Mouse (Mus musculus) right cerebral cortex, postnatal 10 days (tissue): ENCODE measurements around the gene Cdyl2.

Experiments used
- DNase-seq, 2 experiments: peaks; one replicate each; pipeline ENCODE4 v3.0.0; 2021; ENCODE audit warnings: low spot score in 2 of 2

Gene Cdyl2

DNA sequence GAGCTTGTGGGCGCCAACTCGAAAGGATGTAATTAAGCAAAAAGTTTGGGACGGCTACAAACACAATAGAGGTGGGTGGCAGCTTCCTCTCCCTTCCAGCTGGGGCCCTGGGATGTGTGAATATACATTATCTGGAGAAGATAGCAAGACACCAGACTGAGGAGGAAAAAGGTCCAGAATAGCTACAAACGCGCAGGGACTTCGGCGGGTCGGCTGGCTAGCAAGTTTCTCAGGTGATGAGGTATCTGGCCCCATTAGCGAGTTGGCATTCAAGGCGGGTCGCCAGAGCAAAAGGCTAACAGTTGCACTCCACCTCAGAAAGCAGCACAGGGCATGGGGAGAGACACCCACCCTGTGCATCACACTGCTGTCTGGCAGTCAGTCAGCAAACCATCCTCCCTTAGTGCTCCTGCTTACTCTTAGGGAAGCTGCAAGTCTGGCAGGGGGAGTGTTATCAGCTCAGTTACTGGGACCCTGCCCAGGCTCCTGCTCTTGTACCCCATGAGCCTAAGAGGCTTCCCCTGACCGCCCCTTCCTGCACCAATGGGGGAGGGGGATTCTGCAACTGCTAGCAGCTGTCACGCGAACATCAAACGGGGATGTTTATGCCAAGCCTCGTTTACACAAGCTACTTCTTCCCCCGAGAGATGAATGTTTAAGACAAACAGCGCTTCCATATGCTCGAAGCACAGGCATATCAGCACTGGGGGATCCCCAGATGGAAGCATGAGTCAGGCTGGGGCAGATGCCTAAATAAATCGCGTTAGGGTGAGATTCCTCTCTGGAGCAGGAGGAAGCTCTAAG is 111.4 kb downstream of the Cdyl2 start:
- DNase-seq: peak; percentile 49 to 68

DNA sequence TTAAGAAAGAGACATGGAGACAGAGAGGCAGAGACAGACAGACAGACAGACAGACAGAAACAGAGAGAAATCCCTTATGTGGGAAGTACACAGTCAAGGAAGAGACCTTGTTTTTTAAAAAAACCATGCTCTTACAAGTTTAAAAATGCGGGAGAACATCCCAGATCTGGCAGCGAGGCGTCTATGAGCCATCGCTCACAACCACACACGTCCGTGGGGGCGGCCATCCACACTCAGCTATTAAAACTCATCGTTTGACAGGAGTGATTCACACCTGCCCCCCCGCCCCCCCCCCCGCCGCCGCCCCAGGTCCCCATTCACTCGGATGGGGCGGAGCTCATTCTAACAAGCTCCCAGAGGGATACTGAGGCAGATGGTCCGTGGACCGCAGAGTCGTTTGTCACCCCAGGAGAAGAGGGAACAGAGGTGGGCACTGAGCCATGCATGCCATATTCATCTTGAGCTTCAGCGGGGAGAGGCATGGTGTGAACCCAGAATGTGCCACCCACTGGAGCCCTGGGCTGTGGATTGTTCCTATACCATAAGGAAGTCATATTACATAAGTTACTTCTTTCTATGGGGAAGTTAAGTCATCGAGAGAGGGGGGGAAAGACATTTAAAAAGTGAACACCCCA is 113.0 kb downstream of the Cdyl2 start:
- DNase-seq: peak; percentile 57 to 62

DNA sequence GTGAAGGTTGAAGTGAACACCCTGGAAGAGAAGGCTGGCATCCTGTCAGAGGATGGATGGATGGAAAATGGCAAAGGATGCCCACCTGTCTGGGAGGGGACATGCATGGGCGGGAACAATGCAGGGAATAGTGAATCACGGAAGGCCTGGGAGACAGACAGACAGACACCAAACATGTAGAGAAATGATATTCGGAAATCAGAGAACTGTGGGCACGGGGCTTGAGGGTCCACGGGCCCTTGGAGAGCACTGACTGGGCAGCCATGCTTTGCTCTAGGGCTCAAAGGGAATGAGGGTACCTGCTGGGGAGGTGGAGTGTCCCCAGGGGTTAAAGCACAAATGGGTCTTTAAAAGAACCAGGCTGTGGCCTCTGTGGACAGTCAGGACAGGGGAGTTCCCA is 113.6 kb downstream of the Cdyl2 start:
- DNase-seq: no peak

DNA sequence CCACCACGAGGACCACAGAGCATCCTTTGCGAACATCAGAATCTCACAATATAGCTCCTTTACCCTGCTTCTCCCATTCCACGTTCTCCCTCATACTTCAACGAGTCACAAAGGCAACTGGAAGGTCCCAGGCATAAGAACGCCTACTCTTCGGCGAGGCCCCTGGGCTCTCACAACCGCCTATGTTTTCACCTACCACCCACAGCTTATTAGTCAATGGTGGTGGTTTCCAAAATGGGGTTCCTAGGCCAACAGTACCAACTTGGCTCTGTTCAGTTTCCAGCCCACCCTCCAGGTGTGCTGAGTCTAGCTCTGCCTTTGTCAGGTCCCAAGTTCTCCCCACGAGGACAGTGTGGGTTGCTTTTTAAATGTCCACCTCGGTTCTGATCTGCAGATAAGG is 114.0 kb downstream of the Cdyl2 start:
- DNase-seq: no peak

DNA sequence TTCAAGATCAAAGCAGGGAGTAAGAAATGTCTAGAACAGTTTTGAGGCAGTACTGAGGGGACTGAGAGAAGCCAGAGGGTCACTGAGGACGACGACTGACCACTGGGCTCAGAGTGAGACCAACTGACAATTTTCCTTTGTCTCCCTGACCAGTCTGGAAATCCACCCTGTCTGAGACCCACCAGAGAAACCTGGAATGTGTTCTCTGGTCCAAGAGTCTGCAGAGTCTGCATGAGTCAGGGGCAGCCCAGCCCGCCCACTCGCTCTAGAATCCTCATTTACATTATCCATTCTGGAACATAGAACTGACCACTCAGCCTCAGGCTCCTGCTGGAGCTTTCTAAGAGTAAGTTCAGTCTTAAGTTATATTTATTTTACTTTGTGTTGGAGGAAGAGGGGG is 114.9 kb downstream of the Cdyl2 start:
- no peak for DNase-seq

DNA sequence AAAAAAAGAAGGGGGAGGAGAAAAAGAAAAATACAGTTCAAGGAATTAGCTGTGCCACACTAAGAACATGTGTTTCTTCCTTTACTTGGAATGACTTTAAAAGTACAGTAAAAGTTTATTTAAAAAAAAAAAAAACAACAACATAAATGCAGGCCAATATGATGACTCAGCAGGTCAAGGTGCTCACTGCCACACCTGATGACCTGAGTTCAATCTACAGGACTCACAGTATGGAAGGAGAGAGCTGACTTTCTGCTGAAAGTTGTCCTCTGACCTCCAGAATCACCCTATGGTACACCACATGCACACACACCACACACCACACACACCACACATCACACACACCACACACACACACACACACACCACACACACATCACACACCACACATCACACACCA is 116.4 kb downstream of the Cdyl2 start:
- no peak for DNase-seq

DNA sequence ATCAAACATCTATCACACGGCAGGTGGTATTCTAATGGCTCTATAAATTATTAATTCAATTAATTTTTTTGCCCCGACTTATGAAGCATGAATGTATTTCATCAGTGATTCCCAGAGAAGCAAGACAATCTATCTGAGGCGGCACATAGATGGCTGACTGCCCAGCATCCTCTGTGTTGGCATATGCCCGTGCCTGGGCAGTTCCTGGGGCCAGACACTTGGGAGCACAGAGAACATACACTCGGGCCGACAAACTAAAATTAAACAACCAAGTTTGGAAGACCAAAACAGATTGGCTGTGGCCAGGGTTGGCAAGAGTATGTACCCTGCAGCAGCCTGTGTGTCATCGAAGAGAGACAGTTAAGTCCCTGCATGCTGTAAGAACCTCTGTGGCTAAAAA is 117.9 kb downstream of the Cdyl2 start:
- no peak for DNase-seq

DNA sequence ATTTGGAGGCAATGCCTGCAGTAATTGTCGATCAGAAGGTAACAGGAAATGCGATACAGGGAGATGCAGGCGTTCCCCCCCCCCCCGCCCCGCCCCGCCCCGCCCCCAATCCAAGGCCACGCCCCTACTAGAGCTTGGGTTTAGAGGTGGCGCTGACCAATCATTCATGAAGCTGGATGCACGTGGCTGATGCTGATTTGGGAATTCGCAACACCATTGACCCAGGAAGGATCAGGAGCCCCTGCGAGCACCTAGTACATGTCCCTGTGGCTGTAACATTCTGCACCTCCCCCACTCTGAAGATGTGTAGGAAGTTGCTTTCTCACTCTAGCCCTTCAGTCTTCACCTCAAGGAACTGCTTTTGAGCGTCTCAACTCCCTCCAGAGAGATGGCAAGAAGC is 126.6 kb downstream of the Cdyl2 start:
- no peak for DNase-seq

DNA sequence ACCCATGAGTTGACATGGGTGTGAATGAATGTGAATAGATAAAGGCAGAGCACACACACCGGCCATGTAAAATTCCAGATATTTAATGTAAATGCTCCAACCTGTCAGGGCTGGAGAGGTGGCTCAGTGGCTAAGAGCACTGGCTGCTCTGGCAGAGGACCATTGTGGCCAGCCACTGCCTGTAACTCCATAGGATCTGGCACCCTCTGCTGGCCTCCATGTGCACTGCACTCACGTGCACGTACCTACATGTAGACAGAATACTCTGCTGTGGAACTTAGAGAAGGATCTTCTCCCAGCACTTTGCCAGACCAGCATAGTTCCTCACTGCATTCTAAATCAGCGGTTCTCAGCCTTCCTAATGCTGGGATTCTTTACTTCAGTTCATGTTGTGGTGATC is 130.0 kb downstream of the Cdyl2 start:
- no peak for DNase-seq

DNA sequence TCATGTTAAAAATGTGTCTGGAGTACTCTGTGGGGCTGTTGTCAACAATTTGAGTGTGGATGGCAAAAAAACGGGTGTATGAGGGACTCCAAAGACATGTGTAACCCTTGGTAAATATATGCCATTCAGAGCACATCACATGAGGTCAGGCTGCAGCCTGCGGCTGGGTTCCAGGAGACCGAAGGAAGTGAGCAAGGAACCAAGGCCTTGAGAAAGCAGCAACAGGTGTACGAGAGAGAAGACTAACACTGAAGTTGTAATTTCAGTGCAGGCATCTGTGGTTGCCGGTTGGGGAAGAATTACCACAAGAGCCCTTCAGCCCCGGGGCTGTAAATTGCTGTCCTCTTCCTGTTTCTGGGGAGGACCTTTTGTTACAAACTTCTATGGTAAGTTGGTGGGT is 133.1 kb downstream of the Cdyl2 start:
- DNase-seq: no peak

DNA sequence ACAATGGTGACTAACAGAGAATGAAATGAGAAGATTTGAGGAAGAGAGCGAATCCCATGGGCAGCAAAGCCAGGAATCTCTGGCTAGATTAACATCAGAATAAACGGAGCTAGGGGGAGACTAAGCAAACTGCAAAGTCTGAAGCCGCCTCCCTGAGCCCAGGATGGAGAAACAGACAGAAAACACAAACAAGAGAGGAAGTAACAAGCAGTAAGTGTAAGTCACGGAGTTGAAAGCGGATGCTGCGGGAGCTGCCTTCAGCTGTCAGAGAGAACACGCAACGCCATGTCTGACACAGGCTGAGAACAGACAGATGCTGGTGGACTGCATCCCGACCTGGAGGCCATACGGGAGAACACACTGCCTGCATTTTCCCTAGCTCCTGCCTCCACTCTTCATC is 141.6 kb downstream of the Cdyl2 start:
- no peak for DNase-seq

DNA sequence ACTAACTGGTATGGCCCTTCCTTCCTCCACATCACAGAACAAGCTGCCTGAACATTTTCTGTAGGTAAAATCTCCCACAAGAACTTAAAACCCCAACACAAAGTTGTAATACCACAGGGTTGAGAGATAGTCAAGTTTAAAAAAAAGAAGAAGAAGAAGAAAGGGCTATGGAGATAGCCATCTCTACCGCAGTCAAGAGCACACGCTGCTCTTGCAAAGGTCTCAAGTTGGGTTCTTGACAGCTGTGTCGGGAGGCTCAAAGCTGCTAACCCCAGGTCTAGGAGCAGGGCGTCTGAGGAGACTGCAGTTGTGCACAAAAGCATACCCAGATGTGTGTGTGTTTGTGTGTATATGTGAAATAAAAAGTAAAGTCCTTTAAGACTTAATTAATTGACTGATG is 142.2 kb downstream of the Cdyl2 start:
- DNase-seq: no peak

DNA sequence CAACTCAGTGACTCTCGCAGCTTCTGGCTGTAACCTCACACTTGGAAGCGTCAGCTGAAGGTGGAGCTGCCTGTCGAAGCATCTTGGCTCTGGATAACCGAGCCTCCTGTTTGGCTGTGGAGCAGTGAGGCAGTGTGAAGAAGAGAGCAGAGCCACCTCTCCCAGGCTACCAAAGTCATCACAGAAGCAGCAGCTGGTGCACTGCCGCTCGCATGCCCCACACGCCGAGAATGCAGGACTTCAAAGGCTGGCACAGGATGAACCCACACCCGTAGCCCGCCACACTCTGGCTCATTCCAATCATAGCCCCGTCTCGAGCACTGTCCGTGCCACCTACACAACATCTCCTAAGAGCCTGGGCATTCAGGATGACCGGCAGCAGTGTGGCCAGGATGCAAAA is 142.7 kb downstream of the Cdyl2 start:
- no peak for DNase-seq

DNA sequence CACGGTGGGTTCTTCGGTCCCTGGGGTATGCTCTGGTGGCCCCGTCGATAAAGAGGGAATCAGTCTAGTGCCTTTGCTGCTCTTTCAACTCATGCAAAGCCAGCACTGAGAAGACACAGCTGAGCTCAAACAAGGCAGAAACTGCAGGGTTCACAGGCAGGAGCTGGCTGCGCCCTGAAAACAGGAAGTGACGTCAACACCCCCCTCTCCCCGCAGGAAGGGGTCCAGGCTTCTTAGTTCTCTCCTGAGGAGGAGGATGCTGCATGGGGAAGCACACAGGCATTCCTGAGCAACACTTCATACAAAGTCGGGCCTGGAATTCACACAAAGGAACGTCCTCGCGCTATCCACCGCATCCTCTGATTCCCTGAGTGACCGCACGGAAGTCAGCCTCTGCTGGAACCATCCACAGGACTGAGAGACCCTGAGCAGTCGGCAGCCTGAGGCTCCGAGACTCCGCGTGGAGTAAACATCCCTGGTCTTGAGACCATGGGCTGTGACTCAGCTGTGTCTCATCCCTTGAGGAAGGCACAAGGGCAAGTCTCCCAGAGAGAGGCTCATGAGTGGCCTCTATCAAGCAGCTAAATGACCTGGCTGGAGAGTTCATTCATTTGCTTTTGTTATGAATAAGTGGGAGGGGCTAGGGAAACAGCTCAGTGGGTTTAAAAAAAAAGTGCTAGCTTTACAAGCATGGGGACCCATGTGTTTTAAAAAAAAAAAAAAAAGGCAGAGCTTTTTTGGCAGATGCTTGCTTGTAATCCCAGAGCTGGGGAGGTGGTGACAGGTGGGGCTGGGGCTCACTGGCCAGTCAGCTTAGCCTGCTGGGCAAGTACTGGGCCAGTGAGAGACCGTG is 144.9 kb downstream of the Cdyl2 start:
- no peak for DNase-seq

DNA sequence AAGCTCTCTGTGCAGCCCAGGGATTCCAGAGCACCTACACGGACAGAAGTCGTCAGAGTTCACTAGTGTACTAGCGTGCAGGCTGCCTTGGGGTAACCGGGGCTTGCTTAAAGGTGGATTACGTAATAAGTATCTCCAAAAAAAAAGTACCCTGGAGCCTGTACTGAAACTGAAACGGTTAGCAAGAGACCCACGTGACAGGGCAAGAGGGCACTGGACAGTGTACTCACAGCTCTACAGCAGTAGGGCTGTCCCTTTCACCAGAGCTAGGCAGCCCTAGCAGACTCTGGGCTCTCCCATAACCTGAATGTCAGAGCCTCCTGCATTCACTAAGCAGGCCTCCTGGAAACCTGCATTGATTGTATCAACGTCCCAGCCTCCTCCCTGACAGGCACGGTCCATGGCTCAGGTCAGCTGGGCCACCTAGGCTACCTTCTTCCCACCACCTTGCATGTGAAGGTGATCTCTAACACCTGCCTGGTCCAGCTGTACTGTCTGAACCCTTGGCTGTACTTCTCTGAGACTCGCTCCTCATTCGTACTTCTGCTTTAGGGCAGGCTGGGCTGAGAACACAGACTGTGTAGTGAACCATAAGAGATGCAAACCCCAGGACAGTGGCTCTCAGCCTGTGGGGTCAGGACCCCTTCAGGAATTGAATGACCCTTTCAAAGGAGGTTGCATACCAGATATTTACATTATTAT is 151.3 kb downstream of the Cdyl2 start:
- no peak for DNase-seq

DNA sequence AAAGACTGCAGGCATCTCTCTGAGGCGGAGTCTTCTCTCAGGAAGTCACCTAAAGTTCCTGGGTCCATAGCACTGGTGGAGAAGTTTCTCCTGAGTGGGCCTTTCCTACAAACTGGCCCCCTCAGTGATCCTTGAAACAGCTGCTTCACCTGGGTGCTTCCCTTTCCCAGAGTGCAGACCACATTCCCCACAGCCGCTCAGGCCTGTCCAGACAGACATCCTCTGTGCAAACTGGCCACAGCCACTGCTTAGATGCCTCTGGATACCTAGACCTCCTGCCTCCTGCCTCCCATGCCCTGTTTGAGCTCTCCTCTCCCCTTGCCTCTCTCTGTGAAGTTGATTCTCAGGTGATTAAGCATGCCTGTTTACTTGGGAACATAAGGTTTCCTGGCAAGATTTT is 156.1 kb downstream of the Cdyl2 start:
- DNase-seq: no peak

DNA sequence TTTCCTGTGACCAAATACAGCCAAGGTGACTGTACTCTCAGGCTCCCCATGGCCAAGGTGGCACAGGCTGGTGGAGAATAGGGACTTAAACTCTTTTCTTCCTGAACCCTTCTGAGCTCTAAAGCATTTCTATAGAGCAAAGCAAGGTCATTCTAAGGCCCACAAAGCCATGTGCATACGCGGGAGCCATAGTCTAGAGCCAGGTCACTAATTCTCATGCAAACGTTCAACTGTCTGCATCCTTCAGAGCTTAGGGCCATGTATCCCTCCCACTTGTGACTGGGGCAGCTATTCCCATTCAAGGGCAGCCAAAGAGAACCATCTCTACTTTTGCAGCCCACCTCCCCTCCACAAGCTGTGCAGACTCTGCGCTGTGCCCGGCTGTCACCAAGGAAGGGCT is 159.7 kb downstream of the Cdyl2 start:
- no peak for DNase-seq

DNA sequence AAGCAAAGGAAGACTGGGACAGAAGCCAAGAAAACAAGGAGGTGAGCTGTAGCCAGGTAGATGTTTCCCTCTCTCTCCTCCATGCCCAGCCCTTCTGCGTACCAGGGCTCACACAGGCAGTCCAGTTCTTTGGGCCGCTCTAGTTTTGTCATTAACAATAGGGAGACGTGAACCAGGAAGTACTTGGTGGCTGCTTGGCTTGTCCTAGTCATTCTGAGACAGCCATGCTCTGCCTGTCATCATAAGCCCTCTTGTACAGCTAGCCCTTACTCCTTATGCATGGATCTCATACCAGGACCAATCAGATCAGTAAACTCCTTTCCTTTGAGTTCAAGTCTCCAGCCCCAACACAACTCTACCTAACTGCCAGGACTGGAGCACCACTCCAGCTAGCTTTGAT is 180.0 kb downstream of the Cdyl2 start:
- no peak for DNase-seq

DNA sequence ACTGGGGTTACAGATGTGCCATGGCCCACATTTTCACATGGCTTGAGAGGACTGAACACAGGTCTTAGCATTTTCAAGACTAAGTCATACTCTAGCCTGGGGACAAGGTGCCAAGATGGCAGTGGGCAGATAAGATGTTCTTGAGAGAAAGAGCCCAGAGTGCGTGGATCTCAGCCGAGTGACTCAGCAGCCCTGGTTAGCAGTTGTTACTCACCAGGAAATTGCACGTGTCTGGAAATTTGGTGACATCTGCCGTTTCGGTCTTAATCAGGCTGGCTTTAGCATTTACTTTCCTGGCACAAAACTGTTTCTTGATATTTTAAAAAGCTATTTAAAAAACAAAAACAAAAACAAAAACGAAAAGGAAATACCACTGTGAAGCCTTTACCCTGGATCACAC is 180.5 kb downstream of the Cdyl2 start:
- peak in 1 of 2 experiments; percentile 27 for DNase-seq

DNA sequence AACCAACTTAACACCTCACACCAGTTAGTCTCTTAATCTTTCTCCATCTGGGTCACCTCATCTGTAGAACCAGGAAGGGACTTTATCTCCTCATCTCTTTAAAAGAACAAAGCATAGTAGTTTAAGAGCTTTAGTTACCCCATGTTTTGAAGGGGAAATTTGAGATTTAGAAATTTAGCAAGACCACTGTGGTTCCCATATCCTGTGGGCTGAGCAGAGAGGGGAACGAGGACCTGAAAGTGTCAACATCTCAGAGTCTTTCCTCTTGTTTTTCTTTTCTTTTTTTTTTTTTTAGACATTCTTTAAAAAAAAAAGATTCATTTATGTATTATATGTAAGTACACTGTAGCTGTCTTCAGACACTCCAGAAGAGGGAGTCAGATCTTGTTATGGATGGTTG is 189.4 kb downstream of the Cdyl2 start:
- no peak for DNase-seq

DNA sequence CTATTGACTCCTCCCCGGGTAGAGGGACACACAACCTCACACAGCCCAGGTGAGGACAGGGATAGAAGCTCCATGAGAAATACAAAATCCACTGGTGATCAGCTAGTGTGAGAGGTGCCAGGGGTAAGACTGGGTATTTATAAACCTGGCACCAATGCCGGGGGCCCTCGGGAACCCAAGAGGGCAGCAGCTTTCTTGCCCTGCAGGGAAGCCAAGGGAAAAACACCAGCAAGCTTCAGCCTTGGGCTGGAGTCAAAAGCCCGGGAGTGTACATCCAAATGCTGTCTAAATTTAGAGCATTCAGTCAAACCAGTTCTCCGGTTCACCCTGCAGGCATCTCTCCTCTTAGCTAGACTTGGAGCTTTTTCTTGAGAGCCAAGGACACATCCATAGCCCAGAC is 189.9 kb downstream of the Cdyl2 start:
- DNase-seq: no peak

DNA sequence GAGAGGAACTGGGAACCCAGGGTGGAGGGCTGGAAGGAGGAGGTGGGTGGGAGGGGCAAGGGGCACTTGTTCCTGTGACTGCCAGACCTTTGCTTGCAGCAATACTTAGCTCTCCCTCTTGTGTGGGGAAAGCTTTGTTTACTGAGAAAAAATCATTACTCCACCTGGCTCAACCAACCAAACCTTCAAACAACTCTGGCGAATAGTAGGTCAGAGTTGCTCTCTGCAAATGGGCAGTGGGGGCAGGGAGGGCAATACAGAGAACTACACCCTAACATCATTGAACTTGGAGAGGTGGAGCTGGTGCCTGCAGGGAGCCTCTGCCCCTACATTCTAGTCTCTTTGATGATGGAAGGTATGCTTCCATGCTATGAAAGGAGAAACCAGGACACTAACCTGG is 192.7 kb downstream of the Cdyl2 start:
- no peak for DNase-seq
